Mouse (Mus musculus) kidney, postnatal 0 days (tissue): Measurements from ENCODE around the gene Safb. TPM values are rescaled to one million over a fixed set of nuclear protein-coding genes. Genes with fewer than 3 reads are reported as not detected.
"Not testable (repeated sequence)": the region's sequence is repeated elsewhere in the genome, so short reads cannot be mapped to it uniquely, and the experiment has no call there.

Source experiments
- ATAC-seq: fragments of 200-750 bp; cut with Nextera tagmentation; replicated peaks from 2 replicates; pipeline ENCODE4 v1.8.0; 2017; ENCODE audit warnings: low read depth, moderate number of reproducible peaks, moderate TSS enrichment, moderate library complexity; ENCODE audit not compliant: low FRiP score
- DNase-seq: peaks from one replicate; pipeline ENCODE4 v3.0.0-alpha.2; 2016; ENCODE audit warnings: low spot score
- H3K27ac ChIP-seq: fragments of 300-500 bp; sonication (generic); 2 replicates; pipeline ENCODE4 v1.5.1; 2014; ENCODE audit warnings: mild to moderate bottlenecking
- H3K27me3 ChIP-seq: fragments of 300-500 bp; sonication (generic); 2 replicates; pipeline ENCODE4 v1.6.1; 2014; ENCODE audit warnings: low read length, mixed read lengths; ENCODE audit not compliant: insufficient read depth
- H3K36me3 ChIP-seq: fragments of 300-500 bp; sonication (generic); 2 replicates; pipeline ENCODE4 v1.6.1; 2014; ENCODE audit warnings: low read length, mixed read lengths; ENCODE audit not compliant: insufficient read depth
- H3K4me1 ChIP-seq: fragments of 300-500 bp; sonication (generic); replicated peaks from 2 replicates; pipeline ENCODE4 v1.6.1; 2014; ENCODE audit warnings: antibody characterized with exemption, low read length, mixed read lengths; ENCODE audit not compliant: insufficient read depth
- H3K4me2 ChIP-seq: fragments of 300-500 bp; sonication (generic); 2 replicates; pipeline ENCODE4 v1.6.1; 2014; ENCODE audit warnings: mild to moderate bottlenecking, low read length, moderate library complexity, mixed read lengths
- H3K4me3 ChIP-seq: fragments of 300-500 bp; sonication (generic); replicated peaks from 2 replicates; pipeline ENCODE4 v1.5.1; 2014; ENCODE audit warnings: low read depth, low read length
- H3K9ac ChIP-seq: fragments of 300-500 bp; sonication (generic); 2 replicates; pipeline ENCODE4 v1.6.1; 2014; ENCODE audit warnings: low read depth, low read length
- H3K9me3 ChIP-seq: fragments of 300-500 bp; sonication (generic); replicated peaks from 2 replicates; pipeline ENCODE4 v1.6.1; 2016; ENCODE audit warnings: low read length, inconsistent platforms, mixed read lengths
- CTCF ChIP-seq: IDR thresholded peaks from 2 replicates; pipeline ENCODE4 v1.5.1; 2016; ENCODE audit warnings: antibody characterized with exemption, low read depth, mild to moderate bottlenecking, moderate library complexity
- WGBS: fragments of 180-500 bp; shearing (Covaris S2); extraction: QIAGEN DNeasy Blood & Tissue Kit; methylation state at CpG from one replicate; pipeline ENCODE4 v1.1.7; 2014; 5-methylcytosine and 5-hydroxymethylcytosine counted together
- polyA plus RNA-seq: library from polyadenylated mRNA; unstranded; fragments of >200 nt; fragmentation: Nextera tagmentation; extraction: Ambion mirVana; gene quantifications from 2 replicates; pipeline ENCODE4 v1.2.1, GENCODE M21; 2015

Safb gene
- polyA plus RNA-seq, 1 experiment from 2014 or later: 61.0 TPM

- Histone ChIP-seq H3K9me3 (no peaks in the 10 kb centered on the region), H3K4me2 (no peak overlapping the region), H3K4me1 (peaks cover 8% of the 10 kb centered on the region), H3K27me3 (no peaks in the 10 kb centered on the region), H3K36me3 (peaks cover 63% of the 10 kb centered on the region), H3K9ac (no peak overlapping the region), H3K27ac (no peak overlapping the region), H3K4me3 (no peak overlapping the region)
- ATAC-seq: no peak
- WGBS: 84% methylated on average over 9 of the region's 9 CpGs
- DNase-seq: no peak
- no peak for TF ChIP-seq CTCF
Measured at GRCm38 (mm10) chr17:56605431-56605830, 20.8 kb downstream of the Safb start.

GRCm38 (mm10) chr17:56607521-56608062 lies 23.0 kb downstream of the Safb start:
- WGBS: 63% methylated on average over 3 of the region's 3 CpGs
- no peak for TF ChIP-seq CTCF
- H3K9me3 ChIP-seq: no peaks in the 10 kb centered on the region
- no peaks in the 10 kb centered on the region for H3K27me3 ChIP-seq
- H3K27ac ChIP-seq: no peak overlapping the region
- H3K9ac ChIP-seq: no peak overlapping the region
- no peak overlapping the region for H3K4me3 ChIP-seq
- ATAC-seq: no peak
- peaks cover 45% of the 10 kb centered on the region for H3K36me3 ChIP-seq
- no peak overlapping the region for H3K4me2 ChIP-seq
- H3K4me1 ChIP-seq: peaks cover 12% of the 10 kb centered on the region
- DNase-seq: no peak

GRCm38 (mm10) chr17:56608699-56609098 lies 24.1 kb downstream of the Safb start:
- H3K27ac ChIP-seq: peak overlapping the region; percentile 87

GRCm38 (mm10) chr17:56609452-56610171 lies 25.0 kb downstream of the Safb start, which contains the start of gene 2410015M20Rik:
TSS of gene 2410015M20Rik (minus strand) at chr17:56609771.
- peak within 1 kb of the TSS; percentile 87 for H3K27ac ChIP-seq
- under 1% methylated on average over 44 of the region's 44 CpGs for WGBS
- peak; percentile 81 for ATAC-seq

More at GRCm38 (mm10) chr17:56608699-56609098, 24.1 kb downstream of the Safb start:
- Histone ChIP-seq H3K36me3 (peaks cover 34% of the 10 kb centered on the region), H3K4me2 (peak overlapping the region; percentile 82), H3K4me1 (peaks cover 12% of the 10 kb centered on the region), H3K27me3 (no peaks in the 10 kb centered on the region), H3K9ac (peak overlapping the region; percentile 84), H3K4me3 (peak overlapping the region; percentile 64), H3K9me3 (no peaks in the 10 kb centered on the region)
- TF ChIP-seq CTCF: no peak
- ATAC-seq (no peak), DNase-seq (no peak)
- WGBS: 34% methylated on average over 5 of the region's 5 CpGs

GRCm38 (mm10) chr17:56611323-56611722 lies 26.7 kb downstream of the Safb start:
- Histone ChIP-seq H3K27me3 (no peaks in the 10 kb centered on the region), H3K36me3 (peaks cover 21% of the 10 kb centered on the region; the same call in 1 of the 2 replicates), H3K4me2 (no peak overlapping the region), H3K9ac (no peak overlapping the region), H3K4me3 (no peak overlapping the region), H3K9me3 (no peaks in the 10 kb centered on the region), H3K27ac (0 out of 2 replicates have a peak overlapping the region, but pooled peaks have one; percentile 5), H3K4me1 (peaks cover 19% of the 10 kb centered on the region)
- DNase-seq (no peak), ATAC-seq (no peak)
- WGBS: 56% methylated on average over 2 of the region's 2 CpGs
- no peak for TF ChIP-seq CTCF

More at GRCm38 (mm10) chr17:56609452-56610171, 25.0 kb downstream of the Safb start, which contains the start of gene 2410015M20Rik:
- Histone ChIP-seq H3K9ac (peak within 1 kb of the TSS; percentile 84), H3K36me3 (peaks cover 25% of the 10 kb centered on the region), H3K4me2 (peak within 1 kb of the TSS; percentile 82), H3K4me1 (peaks cover 16% of the 10 kb centered on the region), H3K9me3 (no peaks in the 10 kb centered on the region), H3K27me3 (no peaks in the 10 kb centered on the region), H3K4me3 (peak within 1 kb of the TSS; percentile 64)
- DNase-seq: peak; percentile 100
- TF ChIP-seq CTCF: peak; percentile 80

- DNase-seq (peak; percentile 65), ATAC-seq (0 out of 2 replicates have a peak, but pooled peaks have one; percentile 26)
- Histone ChIP-seq H3K27ac (0 out of 2 replicates have a peak overlapping the region, but pooled peaks have one; percentile 5), H3K27me3 (no peaks in the 10 kb centered on the region), H3K4me1 (peaks cover 19% of the 10 kb centered on the region), H3K36me3 (peaks cover 23% of the 10 kb centered on the region; the same call in 1 of the 2 replicates), H3K9me3 (no peaks in the 10 kb centered on the region), H3K4me3 (no peak overlapping the region), H3K9ac (no peak overlapping the region), H3K4me2 (peak overlapping the region; percentile 23; the same call in 1 of the 2 replicates)
- 19% methylated on average over 14 of the region's 14 CpGs for WGBS
- no peak for TF ChIP-seq CTCF
Measured at GRCm38 (mm10) chr17:56611861-56612564, 27.4 kb downstream of the Safb start.

GRCm38 (mm10) chr17:56612565-56612939 lies 27.9 kb downstream of the Safb start:
- not testable (repeated sequence) for H3K9me3 ChIP-seq, H3K27ac ChIP-seq, H3K27me3 ChIP-seq, H3K4me2 ChIP-seq, H3K4me3 ChIP-seq, H3K9ac ChIP-seq, ATAC-seq, DNase-seq
- Histone ChIP-seq H3K36me3 (peaks cover 26% of the 10 kb centered on the region), H3K4me1 (peaks cover 19% of the 10 kb centered on the region)
- WGBS: 82% methylated on average over 10 of the region's 10 CpGs
